Mouse (Mus musculus) testis, adult 2 months (tissue): ENCODE measurements around the gene Slc16a4.

Source experiments
- CTCF ChIP-seq: fragments of 200-500 bp; IDR thresholded peaks from 2 replicates; pipeline ENCODE4 v1.5.1; 2012; ENCODE audit warnings: low read depth, mild to moderate bottlenecking, inconsistent platforms, low read length, moderate library complexity; ENCODE audit not compliant: control insufficient read depth, insufficient read depth, insufficient replicate concordance
- POLR2A ChIP-seq: fragments of 200-500 bp; IDR thresholded peaks from 2 replicates; pipeline ENCODE4 v1.6.1; 2012; ENCODE audit warnings: low read depth, mild to moderate bottlenecking, inconsistent platforms, low read length, moderate library complexity; ENCODE audit not compliant: control insufficient read depth

GRCm38 (mm10) chr3:107357700-107358234 is 66.7 kb downstream of the Slc16a4 start:
- TF ChIP-seq CTCF (no peak), POLR2A (no peak)
